In the genomic region with DNA sequence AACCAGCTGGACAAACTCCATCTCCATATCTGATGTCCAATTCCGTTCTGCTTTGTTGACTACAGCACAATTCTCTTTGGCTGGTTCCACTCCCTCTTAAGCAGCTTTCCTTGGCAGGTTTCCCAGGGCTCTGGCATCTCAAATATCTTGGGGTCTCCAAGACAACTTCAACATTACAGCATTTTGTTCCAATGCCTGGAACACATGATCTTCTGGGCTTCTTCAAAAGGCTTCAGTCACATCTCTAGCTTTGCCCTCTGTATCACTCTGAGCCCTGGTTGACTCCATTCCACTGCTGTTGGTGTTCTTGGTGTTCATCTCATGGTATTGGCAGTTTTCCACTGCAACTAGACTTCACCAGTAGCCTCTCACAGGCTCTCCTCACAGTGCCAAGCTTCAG, we compare ENCODE assay signal across 8 mouse cellular contexts. TPM values are rescaled to one million over a fixed set of nuclear protein-coding genes. Genes with fewer than 3 reads are reported as not detected.
A peak's percentile ranks its signal among the peaks of the same experiment; 100 is the strongest.
DNase-seq lines count a peak whose midpoint lies in the region; ATAC-seq and TF ChIP-seq lines count a peak whose summit lies in the region.

No protein-coding gene starts in this region.

- no peaks in the 10 kb centered on the region for H3K9me3 ChIP-seq in intestine, embryonic 16.5 days (ENCODE audit: control insufficient read depth, low read length)
- H3K9me3 ChIP-seq in intestine, embryonic 15.5 days = no peaks in the 10 kb centered on the region
- H3K9me3 ChIP-seq in lung, embryonic 15.5 days = no peaks in the 10 kb centered on the region

- H3K9ac ChIP-seq in intestine, embryonic 16.5 days (ENCODE audit: low read depth, low read length) = no peak overlapping the region
- H3K9ac ChIP-seq in intestine, embryonic 15.5 days = no peak overlapping the region
- no peak overlapping the region for H3K9ac ChIP-seq in lung, embryonic 15.5 days

- peak; percentile 69 for DNase-seq in brain, embryonic 14.5 days (ENCODE audit: low read depth)
- DNase-seq in heart, postnatal 10 days = peak; percentile 59 to 71
- no peak for DNase-seq in spleen, postnatal 36 days (ENCODE audit: low spot score in 2 of 2)
- DNase-seq in left cerebral cortex, postnatal 25 days (ENCODE audit: low spot score in 2 of 2) = no peak
- no peak for DNase-seq in layer of hippocampus, adult 8-10 months (ENCODE audit: low spot score in 2 of 2)

- no peak overlapping the region for H3K4me3 ChIP-seq in intestine, embryonic 16.5 days (ENCODE audit: low read length)
- no peak overlapping the region for H3K4me3 ChIP-seq in intestine, embryonic 15.5 days (replicated peaks)
- H3K4me3 ChIP-seq in lung, embryonic 15.5 days = no peak overlapping the region

- no peak for ATAC-seq in intestine, embryonic 16.5 days
- ATAC-seq in intestine, embryonic 15.5 days = no peak
- peak; percentile 80 for ATAC-seq in lung, embryonic 15.5 days (ENCODE audit: borderline replicate concordance, extremely low read depth, low FRiP score, low TSS enrichment)

- no peak for TF ChIP-seq CTCF in brain, embryonic 14.5 days (IDR thresholded peaks at IDR 0.05; ENCODE audit: borderline replicate concordance, extremely low read depth, insufficient read depth, insufficient read length)

- H3K36me3 ChIP-seq in intestine, embryonic 16.5 days (ENCODE audit: control insufficient read depth, insufficient read depth, low read length) = no peaks in the 10 kb centered on the region
- H3K36me3 ChIP-seq in intestine, embryonic 15.5 days = no peaks in the 10 kb centered on the region
- no peaks in the 10 kb centered on the region for H3K36me3 ChIP-seq in lung, embryonic 15.5 days

- TF ChIP-seq POLR2A in brain, embryonic 14.5 days (IDR thresholded peaks at IDR 0.05; ENCODE audit: borderline replicate concordance, extremely low read depth, insufficient read depth, insufficient read length, poor library complexity, severe bottlenecking) = no peak

- no peaks in the 10 kb centered on the region; the same call in 1 of the 2 replicates for H3K4me1 ChIP-seq in intestine, embryonic 16.5 days (ENCODE audit: control insufficient read depth, insufficient read depth, low read length)
- no peaks in the 10 kb centered on the region for H3K4me1 ChIP-seq in intestine, embryonic 15.5 days (replicated peaks)
- peaks cover 18% of the 10 kb centered on the region for H3K4me1 ChIP-seq in lung, embryonic 15.5 days

- intact Hi-C loops in heart, postnatal 10 days (cut with DNase I) = loop anchor here (10.0 kb wide), 1 partner anchor 526 kb away; no protein-coding TSS in a partner anchor
- intact Hi-C loops in left cerebral cortex, postnatal 25 days (cut with DNase I) = loop anchor here (10.0 kb wide), 1 partner anchor 386 kb away; no protein-coding TSS in a partner anchor

- H3K27me3 ChIP-seq in intestine, embryonic 16.5 days (replicated peaks; ENCODE audit: control insufficient read depth, insufficient read depth, low read length) = no peaks in the 10 kb centered on the region
- no peaks in the 10 kb centered on the region for H3K27me3 ChIP-seq in intestine, embryonic 15.5 days (replicated peaks)
- no peaks in the 10 kb centered on the region for H3K27me3 ChIP-seq in lung, embryonic 15.5 days

- 0 out of 2 replicates have a peak overlapping the region, but pooled peaks have one; percentile 30 for H3K27ac ChIP-seq in intestine, embryonic 16.5 days (ENCODE audit: low read length)
- H3K27ac ChIP-seq in intestine, embryonic 15.5 days = no peak overlapping the region; the same call in 1 of the 2 replicates
- peak overlapping the region; percentile 76 for H3K27ac ChIP-seq in lung, embryonic 15.5 days

- H3K4me2 ChIP-seq in intestine, embryonic 16.5 days (ENCODE audit: low read depth, low read length) = no peak overlapping the region
- H3K4me2 ChIP-seq in intestine, embryonic 15.5 days (replicated peaks) = no peak overlapping the region
- no peak overlapping the region for H3K4me2 ChIP-seq in lung, embryonic 15.5 days

- WGBS in intestine, embryonic 16.5 days = 33% methylated on average over 1 of the region's 1 CpGs
- 41% methylated on average over 1 of the region's 1 CpGs for WGBS in intestine, embryonic 15.5 days
- 25% methylated on average over 1 of the region's 1 CpGs for WGBS in lung, embryonic 15.5 days

RNA-seq across cellular contexts. Expression of a gene that starts 7.7 kb away (rescaled TPM):
- 25.4 and 28.6 TPM in 2 replicates for polyA plus RNA-seq in intestine, embryonic 16.5 days (2015; fragmentation: Nextera tagmentation; extraction: Ambion mirVana)
- polyA plus RNA-seq in intestine, embryonic 15.5 days (2015; fragmentation: Nextera tagmentation; extraction: Ambion mirVana) = 31.7 and 32.0 TPM in 2 replicates
- 23.9 and 29.5 TPM in 2 replicates for polyA plus RNA-seq in brain, embryonic 14.5 days (2012; rRNA removed)
- total RNA-seq in heart, postnatal 10 days (2021) = 10 to 100 TPM; 24.8 to 25.7 TPM
- 34.3 and 37.4 TPM in 2 replicates for polyA plus RNA-seq in lung, embryonic 15.5 days (2015; fragmentation: Nextera tagmentation; extraction: Ambion mirVana)
- 10 to 100 TPM; 31.8 to 33.1 TPM for total RNA-seq in left cerebral cortex, postnatal 25 days (2021)
- 10 to 100 TPM; 39.3 to 51.0 (median 45.2) TPM for total RNA-seq in layer of hippocampus, adult 8-10 months (2022)

Comparison
In these comparisons a context has a peak if more than half of its experiments do, and no peak if none do; other contexts are left out.
1. DNase-seq: peak in brain, embryonic 14.5 days (single experiment) and heart, postnatal 10 days (2 of 2); none in spleen, postnatal 36 days (0 of 2), left cerebral cortex, postnatal 25 days (0 of 2) and layer of hippocampus, adult 8-10 months (0 of 2).